Mouse (Mus musculus) thymus, adult 18-20 months (tissue): ENCODE measurements around the gene Chd6.
A peak's percentile ranks its signal among the peaks of the same experiment; 100 is the strongest.

Experiments
- DNase-seq, 2 experiments: peaks; one replicate each; pipeline ENCODE4 v3.0.0; 2022; ENCODE audit warnings: mixed read lengths in 2 of 2

The Chd6 gene

DNA sequence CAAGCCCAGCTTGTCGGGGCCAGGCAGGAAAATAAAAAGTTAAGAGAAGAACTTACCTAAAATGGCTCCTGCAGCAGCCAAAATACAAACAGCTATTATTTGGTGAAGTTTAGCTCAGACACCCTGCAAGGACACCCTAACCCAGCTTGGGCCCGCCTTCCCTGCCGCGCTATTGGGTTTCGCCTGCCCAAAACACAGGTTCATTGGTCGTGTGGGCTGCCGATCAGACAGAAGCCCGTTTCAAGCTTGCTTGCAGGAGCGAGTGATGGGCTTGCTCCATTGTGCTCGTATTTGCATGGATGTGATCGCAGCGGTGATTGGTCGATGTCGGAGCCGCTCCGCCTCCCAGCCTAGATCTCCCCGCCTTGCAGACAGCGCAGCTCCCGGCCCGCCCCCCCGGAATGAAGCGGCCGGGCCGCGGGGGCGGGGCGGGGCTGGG, at the start of gene Chd6:
Gene Chd6 (minus strand): TSS at position 143 of the 439 bp plus-strand sequence.
- DNase-seq = peak; percentile 97 to 99

DNA sequence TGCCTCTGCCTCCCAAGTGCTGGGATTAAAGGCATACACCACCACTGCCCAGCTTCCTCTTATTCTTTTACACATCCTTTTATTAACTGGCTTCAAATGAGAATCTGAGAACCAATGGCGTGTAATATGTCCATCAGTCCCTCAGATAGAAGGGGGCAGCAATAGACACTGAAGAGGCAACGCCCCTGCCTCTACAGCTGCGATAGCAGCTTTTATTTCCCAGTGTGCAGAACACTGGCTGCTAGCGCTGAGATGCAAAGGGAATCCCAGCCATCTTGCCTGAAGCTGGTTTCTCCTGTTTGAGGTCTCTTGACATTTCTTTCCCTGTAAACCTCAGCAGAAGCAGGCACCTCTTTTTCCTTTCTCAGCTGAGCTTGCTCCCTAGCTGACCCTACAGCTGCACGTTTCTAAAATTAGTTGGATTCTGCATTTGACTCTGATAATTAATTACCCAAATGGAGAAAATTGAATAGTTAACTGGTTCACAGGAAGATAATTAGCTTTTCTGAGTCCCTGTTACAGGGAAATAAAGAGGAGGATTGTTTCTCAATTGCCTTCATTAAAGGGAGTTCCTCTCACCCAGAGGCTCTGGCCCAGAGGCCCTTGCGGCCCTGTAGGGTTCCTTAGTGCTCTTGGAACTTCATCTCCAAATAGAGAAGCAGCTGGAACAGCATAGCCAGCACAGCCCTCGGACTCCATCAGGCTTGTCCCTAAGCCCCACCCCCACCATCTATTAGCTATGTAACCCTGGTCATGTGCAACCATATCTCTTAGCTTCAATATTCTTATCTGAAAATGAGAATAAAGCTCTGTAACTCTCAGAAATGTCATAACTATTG, 41.3 kb upstream of the Chd6 start:
- no peak for DNase-seq

GRCm38 (mm10) chr2:161148428-161149020, 39.6 kb upstream of the Chd6 start:
- DNase-seq = no peak

DNA sequence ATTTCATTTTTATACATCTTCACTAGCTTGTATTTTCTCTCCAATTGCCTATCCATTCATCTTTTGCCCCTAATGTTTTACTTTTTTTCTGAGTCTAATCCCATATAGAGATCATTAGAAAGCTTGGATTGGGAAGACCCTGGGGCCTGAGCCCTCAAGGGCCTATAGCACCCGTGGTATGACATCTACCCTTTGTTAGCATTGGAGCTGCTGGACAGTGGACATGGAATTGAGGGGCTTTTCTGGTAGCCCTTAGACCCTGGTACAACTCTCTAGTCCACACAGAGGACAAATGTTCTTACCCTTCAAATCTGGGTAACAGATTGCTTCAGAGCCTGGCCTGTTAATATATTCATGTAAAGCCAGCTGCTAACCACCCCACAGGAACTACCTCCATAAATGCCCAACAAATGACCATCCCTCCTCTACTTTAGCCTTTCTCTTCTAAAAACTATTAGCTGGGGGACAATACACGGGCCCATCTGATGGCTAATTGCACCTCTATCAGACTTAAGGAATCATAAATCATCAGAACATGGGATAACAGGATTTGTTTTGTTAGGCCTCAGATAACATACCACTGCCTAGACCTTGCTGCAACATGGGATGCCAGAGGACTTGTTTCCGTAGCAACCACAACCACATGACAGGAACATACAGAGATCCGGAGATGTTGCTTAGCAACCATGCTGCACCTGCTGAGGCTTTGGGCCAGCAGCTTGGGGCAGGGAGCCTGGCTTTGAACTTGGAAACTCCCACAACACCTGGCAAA, 39.0 kb upstream of the Chd6 start:
- DNase-seq = peak in 1 of 2 experiments; percentile 33

- no peak for DNase-seq
Measured at GRCm38 (mm10) chr2:161144799-161145198, 35.9 kb upstream of the Chd6 start.

DNA sequence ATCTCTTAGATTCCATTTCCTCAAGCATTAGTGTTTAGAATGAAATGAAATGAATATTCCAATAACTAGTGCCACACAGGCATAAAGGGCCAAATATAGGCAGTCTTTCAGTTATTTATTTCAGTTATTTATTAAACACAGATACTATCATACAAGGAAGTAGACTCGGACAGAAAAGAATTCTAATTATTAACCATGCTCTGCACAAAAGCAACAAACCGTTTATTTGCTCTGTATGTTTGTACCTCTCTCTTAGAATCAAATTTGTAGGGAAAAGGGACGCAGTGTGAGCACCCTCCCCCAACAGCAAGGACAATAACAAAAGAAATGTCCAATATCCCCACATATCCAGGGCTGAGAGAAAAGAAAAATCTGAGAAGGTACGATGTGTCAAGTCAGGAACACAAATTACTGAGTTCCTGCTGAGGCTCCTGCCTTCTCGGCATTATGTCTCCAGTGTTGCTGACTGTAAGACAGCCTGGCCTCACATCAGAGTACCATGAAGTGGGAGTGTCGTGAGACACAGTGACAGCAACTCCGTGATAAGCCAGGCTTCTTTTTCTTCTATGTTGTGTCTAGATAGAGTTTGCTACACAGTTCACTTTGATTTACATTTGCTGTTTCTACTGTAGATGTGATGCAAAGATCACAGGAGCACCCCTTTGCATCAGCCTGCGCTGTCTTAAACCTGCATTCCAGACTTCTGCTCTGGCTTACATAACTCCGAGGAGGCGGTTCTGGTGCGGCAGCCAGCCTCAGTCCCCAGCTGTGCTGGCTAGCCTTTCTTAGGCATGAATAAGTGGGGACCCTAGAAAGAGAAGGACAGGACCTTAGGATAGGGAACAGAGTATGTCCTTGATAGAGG, 30.0 kb upstream of the Chd6 start:
- no peak for DNase-seq

DNA sequence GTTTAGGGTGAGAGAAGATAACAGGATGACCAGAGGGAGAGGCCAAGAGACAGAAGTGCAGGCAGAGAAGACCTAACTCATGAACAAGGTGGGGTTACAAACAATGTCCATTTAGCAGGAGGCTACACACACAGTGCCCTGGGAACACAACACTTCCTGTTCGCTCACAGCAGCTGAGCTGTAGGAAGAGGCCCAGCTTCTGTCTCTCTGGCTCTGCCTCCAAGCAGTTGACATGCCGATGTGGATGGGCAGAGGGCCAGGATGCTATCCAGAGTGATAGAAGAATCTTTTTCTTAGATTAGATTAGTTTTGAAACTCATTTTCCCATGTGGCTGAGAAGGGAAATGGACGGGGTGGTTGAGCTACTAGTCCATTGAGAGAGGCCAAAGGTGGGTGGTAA, 28.1 kb upstream of the Chd6 start:
- DNase-seq = no peak

DNA sequence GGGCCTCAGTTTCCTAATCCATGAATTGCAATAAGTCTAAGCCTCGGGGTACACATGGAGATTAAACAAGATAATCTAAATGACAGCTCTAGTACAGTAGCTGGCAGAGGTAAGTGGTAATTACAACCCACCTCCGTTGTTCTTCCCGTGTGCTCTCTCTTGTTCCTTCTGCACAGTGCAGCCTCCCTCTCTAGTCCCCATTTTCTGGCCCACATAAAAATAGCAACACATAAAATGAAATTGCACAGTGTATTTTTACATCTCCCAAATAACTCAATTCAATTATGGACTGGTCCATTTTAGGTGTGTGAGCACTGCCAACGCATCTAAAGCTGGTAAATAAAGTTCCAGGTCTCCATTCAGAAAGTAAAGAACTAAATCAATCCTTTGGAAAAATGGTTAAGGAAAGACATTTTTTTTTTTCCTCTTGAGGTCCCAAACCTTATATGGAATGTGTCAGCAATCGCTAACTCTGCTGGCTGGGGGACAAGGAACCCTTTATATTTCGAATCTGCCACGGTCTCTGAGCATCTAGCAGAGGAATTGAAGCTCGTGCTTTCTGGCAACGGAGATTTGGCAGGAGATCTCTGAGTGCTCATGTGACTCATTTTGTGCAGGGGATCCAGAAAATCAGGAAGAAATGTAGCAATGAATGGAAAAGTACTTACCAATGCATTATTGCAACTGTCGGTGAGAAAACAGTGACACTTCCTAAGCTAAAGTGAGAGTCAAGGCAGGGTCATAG, 19.7 kb upstream of the Chd6 start:
- no peak for DNase-seq

DNA sequence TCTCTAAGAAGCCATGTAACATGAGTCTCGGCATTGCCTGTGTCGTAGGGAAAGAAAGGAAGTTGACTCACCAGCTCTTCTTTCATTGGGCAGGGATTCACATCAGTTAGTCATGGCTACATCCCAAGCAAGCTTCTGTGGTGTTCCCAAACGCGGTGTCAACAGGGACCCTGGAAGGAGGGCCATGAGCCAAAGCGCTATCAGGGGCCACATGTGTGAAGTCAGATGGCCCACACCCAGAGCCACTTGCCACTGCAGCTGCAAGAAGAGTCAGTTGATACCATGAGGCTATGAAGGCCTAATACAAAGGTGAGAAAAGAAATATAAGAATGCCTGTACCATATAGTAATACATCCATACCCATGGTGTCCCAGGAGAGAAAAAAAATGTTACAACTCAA, 3.1 kb upstream of the Chd6 start:
- no peak for DNase-seq

DNA sequence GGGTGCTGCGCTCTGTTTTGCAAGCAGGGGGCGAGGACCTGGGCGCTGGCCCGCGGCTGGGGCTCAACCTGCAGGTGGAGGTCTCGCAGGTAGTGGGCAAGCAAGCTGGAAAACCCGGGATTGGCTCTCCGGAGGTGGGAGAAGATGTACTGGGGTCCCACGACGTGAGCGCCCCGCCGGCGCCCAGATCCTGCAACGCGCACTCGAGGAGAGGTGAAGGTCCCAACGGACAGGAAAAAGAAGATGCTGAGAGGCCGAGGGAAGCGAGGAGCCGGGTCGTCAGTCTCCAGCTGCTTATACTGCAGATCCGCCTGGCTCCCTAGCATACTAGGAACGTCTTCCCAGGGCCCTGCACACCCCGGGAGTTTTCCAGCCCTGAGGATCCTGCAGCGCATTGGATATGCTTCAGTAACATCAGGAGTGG, 535 bp upstream of the Chd6 start:
- no peak for DNase-seq

GRCm38 (mm10) chr2:161108085-161108927, 569 bp downstream of the Chd6 start:
- DNase-seq = peak; percentile 53 to 57

DNA sequence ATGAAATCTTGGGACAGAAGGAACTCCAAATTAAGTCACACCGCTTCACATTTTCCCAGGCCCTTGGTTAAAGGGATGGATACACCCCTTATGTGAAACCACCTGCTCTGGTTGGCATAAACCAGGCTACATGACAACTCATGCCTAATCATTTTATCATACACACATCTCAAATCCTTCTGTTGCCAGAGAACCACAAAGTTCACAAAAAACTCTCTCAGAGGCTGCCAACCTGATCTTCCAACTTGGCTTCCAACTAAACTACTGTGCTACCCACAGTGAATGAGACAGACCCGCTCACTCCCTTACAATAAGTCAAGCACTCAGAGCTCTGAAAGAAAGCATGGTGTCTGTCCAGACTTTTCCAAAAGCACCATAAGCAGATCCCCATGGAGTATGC, 1.6 kb downstream of the Chd6 start:
- DNase-seq = no peak

DNA sequence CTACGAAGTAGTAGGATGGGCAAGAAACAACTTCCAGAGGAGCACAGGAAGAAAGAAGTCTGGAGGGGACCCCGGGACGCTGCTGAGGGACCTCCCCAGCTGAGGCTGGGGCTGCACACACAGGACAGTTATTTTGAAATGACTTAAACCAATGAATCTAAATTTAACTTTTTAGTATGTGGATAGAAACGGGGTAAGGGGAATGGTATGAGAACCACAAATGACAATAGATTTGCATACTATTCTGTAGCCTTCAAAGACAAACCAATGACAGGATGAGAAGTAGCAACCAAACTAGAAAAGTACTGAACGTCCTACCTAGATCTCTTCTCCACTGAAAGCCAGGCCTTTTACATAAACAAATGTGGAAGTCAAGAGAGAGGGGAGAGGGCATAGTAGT, 5.1 kb downstream of the Chd6 start:
- DNase-seq = no peak

DNA sequence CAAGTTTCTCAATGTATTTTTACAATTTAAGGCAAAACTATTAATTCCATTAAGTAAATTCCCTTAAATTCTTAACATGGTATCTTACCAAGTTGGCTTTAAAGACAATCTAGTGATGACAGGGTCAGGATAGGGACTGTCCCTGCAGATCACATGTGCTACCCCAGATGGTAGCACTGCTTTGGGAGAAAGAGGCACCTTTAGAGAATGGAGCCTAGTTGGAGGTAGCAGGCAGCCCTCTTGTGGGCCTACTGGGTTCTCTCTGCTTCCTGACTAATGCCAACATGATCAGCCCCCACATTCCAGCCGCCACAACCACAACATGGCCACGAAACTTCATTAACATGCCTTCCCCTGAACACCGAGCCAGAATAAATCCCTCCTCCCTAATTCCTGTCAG, 6.8 kb downstream of the Chd6 start:
- DNase-seq = no peak

DNA sequence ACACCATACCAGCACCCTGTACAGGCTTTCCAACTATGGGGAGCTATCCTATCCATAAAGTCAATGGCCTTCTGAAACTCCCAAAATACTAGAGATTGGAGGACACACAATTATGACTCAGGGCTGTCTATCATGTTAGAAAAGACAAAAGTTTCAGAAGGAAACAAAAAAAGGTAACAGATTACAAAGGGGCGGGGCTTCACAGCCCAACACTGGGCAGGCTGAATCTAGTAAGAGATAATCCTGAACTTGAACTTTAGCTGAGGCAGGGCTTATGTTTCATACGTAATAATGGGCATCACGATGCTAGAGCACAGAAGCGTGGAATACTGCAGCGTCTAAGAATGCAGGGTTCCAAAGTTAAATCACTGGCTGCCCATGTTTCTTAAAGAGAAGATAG, 11.1 kb downstream of the Chd6 start:
- no peak for DNase-seq

DNA sequence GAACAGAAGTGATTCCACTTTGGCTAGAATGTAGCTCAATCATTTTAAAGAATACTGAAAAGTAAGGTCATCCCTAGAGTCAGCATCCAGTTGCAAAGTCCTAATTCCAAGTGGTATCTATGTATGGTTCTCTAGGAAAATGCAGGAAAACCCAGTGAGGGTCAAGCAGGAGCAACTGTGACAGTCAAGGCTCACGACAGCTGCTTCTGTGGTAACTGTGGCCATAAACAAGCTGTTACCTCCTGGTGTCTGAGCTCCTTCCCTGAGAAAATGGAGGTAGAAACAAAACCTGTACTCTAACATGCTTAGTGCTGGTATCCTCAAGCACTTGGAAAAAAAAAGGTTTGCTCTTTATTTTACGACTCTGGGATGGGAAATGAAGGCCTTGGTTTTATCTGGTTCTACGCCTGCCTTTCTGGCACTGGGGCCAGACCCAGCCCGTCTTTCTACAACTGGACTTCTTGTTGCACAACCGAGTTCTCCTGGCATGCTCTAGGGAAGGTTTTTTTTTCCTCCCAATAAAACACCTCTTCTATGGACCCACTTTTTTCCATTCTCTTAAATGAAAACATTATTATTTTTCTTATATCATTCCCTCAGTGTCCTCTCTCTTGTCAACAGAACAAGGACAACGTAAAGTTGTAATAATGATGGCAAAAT, 18.0 kb downstream of the Chd6 start:
- no peak for DNase-seq

DNA sequence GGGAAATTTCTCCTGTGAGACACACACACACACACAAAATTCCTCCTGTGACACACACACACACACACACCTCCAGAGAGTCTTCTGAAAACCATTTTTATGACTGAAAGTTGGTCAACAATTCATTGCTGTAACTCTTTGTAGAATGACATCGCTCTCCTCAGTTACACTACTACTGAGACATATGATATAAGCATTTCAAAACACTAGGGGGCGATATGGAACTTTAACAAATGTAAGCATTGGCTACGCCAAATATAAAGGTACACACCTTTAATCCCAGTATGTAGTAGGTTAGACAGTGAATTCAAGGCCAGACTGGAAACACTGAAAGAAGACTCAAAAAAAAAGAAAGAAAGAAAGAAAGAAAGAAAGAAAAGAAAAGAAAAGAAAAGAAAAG, 18.7 kb downstream of the Chd6 start:
- DNase-seq = no peak

- DNase-seq = no peak
Measured at GRCm38 (mm10) chr2:161078590-161078989, 30.3 kb downstream of the Chd6 start.

GRCm38 (mm10) chr2:161076262-161076661, 32.6 kb downstream of the Chd6 start:
- no peak for DNase-seq

GRCm38 (mm10) chr2:161075553-161075952, 33.3 kb downstream of the Chd6 start:
- DNase-seq = no peak
